ENCODE assay signal across 7 mouse cellular contexts in the genomic region with DNA sequence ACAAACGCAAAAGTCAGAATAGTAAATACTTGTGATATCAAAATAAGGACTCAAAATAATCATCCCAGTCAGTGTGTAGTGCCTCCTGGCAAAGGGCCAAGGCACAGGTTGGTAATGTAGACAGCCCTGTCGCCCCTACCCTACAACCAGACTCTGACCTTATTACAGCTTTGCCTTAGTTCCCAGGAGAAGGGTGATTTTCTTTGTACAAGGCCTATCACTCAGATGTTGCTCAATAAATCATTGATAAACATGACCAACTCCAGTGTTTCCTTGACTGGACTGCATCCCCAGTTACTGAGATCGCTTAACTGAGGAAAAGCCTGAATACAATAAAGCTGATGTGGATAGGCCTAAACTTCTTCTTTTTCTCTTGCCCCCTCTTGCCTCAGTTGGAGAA. TPM values are rescaled to one million over a fixed set of nuclear protein-coding genes. Genes with fewer than 3 reads are reported as not detected.
DNase-seq lines count a peak whose midpoint lies in the region; ATAC-seq and TF ChIP-seq lines count a peak whose summit lies in the region.

No protein-coding gene starts in this region.

- no peak overlapping the region for H3K9ac ChIP-seq in hindbrain, embryonic 12.5 days
- peak overlapping the region; percentile 96; the same call in 1 of the 2 replicates for H3K9ac ChIP-seq in embryonic facial prominence, embryonic 13.5 days
- H3K9ac ChIP-seq in forebrain, embryonic 13.5 days = no peak overlapping the region; the same call in 1 of the 2 replicates
- no peak overlapping the region for H3K9ac ChIP-seq in liver, embryonic 14.5 days (replicated peaks)

- H3K4me3 ChIP-seq in hindbrain, embryonic 12.5 days = no peak overlapping the region
- no peak overlapping the region; the same call in 1 of the 2 replicates for H3K4me3 ChIP-seq in hindbrain, embryonic 10.5 days
- H3K4me3 ChIP-seq in embryonic facial prominence, embryonic 13.5 days = no peak overlapping the region; the same call in 1 of the 2 replicates
- H3K4me3 ChIP-seq in forebrain, embryonic 13.5 days = 0 out of 2 replicates have a peak overlapping the region, but pooled peaks have one; percentile 95
- H3K4me3 ChIP-seq in liver, embryonic 14.5 days (ENCODE audit: insufficient read depth in 1 of 2, low read depth in 2 of 2, low read length in 2 of 2) = no peak overlapping the region

- no peak for DNase-seq in hindbrain, embryonic 10.5 days (ENCODE audit: low spot score)
- no peak for DNase-seq in liver, embryonic 14.5 days (ENCODE audit: low read depth in 3 of 3, low spot score in 3 of 3)
- DNase-seq in spleen, postnatal 4 days (ENCODE audit: low spot score in 2 of 2) = no peak
- no peak for DNase-seq in thymus, postnatal 4 days

- TF ChIP-seq CTCF in liver, embryonic 14.5 days (IDR thresholded peaks at IDR 0.05; ENCODE audit: low read depth) = no peak

- no peaks in the 10 kb centered on the region for H3K36me3 ChIP-seq in hindbrain, embryonic 12.5 days
- 0 out of 2 replicates have a peak, but pooled peaks cover 3% of the 10 kb centered on the region for H3K36me3 ChIP-seq in hindbrain, embryonic 10.5 days
- no peaks in the 10 kb centered on the region for H3K36me3 ChIP-seq in embryonic facial prominence, embryonic 13.5 days
- peaks cover 2% of the 10 kb centered on the region; the same call in 1 of the 2 replicates for H3K36me3 ChIP-seq in forebrain, embryonic 13.5 days (ENCODE audit: poor library complexity, severe bottlenecking)
- no peaks in the 10 kb centered on the region for H3K36me3 ChIP-seq in liver, embryonic 14.5 days (replicated peaks; ENCODE audit: control insufficient read depth, insufficient read depth, low read depth)

- peak overlapping the region; percentile 89 for H3K4me2 ChIP-seq in hindbrain, embryonic 12.5 days (replicated peaks)
- H3K4me2 ChIP-seq in embryonic facial prominence, embryonic 13.5 days = peak overlapping the region; percentile 89
- H3K4me2 ChIP-seq in forebrain, embryonic 13.5 days = peak overlapping the region; percentile 81
- H3K4me2 ChIP-seq in liver, embryonic 14.5 days (ENCODE audit: low read depth) = peak overlapping the region; percentile 97

- H3K27ac ChIP-seq in hindbrain, embryonic 12.5 days = no peak overlapping the region
- H3K27ac ChIP-seq in hindbrain, embryonic 10.5 days = no peak overlapping the region
- no peak overlapping the region for H3K27ac ChIP-seq in embryonic facial prominence, embryonic 13.5 days
- no peak overlapping the region for H3K27ac ChIP-seq in forebrain, embryonic 13.5 days
- H3K27ac ChIP-seq in liver, embryonic 14.5 days = no peak overlapping the region

- no peak for TF ChIP-seq EP300 in liver, embryonic 14.5 days (IDR thresholded peaks at IDR 0.05; ENCODE audit: low read depth)

- H3K27me3 ChIP-seq in hindbrain, embryonic 12.5 days = no peaks in the 10 kb centered on the region
- no peaks in the 10 kb centered on the region for H3K27me3 ChIP-seq in hindbrain, embryonic 10.5 days (ENCODE audit: insufficient read depth, poor library complexity, severe bottlenecking)
- H3K27me3 ChIP-seq in embryonic facial prominence, embryonic 13.5 days = no peaks in the 10 kb centered on the region
- H3K27me3 ChIP-seq in forebrain, embryonic 13.5 days = no peaks in the 10 kb centered on the region
- H3K27me3 ChIP-seq in liver, embryonic 14.5 days (ENCODE audit: control insufficient read depth, insufficient read depth, low read length) = no peaks in the 10 kb centered on the region

- no peak for ATAC-seq in hindbrain, embryonic 12.5 days (ENCODE audit: low FRiP score)
- no peak for ATAC-seq in embryonic facial prominence, embryonic 13.5 days (ENCODE audit: insufficient number of reproducible peaks, insufficient read depth, low FRiP score, low TSS enrichment, low read depth)
- ATAC-seq in forebrain, embryonic 13.5 days = no peak
- no peak for ATAC-seq in liver, embryonic 14.5 days (ENCODE audit: insufficient read depth)

- WGBS in hindbrain, embryonic 12.5 days = 82% methylated on average over 3 of the region's 3 CpGs
- 92% methylated on average over 3 of the region's 3 CpGs for WGBS in hindbrain, embryonic 10.5 days
- WGBS in embryonic facial prominence, embryonic 13.5 days = 81% methylated on average over 3 of the region's 3 CpGs
- 66% methylated on average over 3 of the region's 3 CpGs for WGBS in forebrain, embryonic 13.5 days
- 65% methylated on average over 3 of the region's 3 CpGs for WGBS in liver, embryonic 14.5 days (ENCODE audit: insufficient replicate concordance)

- no peaks in the 10 kb centered on the region for H3K9me3 ChIP-seq in hindbrain, embryonic 12.5 days (replicated peaks)
- H3K9me3 ChIP-seq in hindbrain, embryonic 10.5 days = no peaks in the 10 kb centered on the region
- H3K9me3 ChIP-seq in embryonic facial prominence, embryonic 13.5 days = 0 out of 2 replicates have a peak, but pooled peaks cover 3% of the 10 kb centered on the region
- no peaks in the 10 kb centered on the region for H3K9me3 ChIP-seq in forebrain, embryonic 13.5 days (replicated peaks)
- no peaks in the 10 kb centered on the region for H3K9me3 ChIP-seq in liver, embryonic 14.5 days (ENCODE audit: control insufficient read depth, low read length)

- H3K4me1 ChIP-seq in hindbrain, embryonic 12.5 days = peaks cover 60% of the 10 kb centered on the region
- peaks cover 72% of the 10 kb centered on the region for H3K4me1 ChIP-seq in hindbrain, embryonic 10.5 days (replicated peaks)
- peaks cover 59% of the 10 kb centered on the region for H3K4me1 ChIP-seq in embryonic facial prominence, embryonic 13.5 days
- H3K4me1 ChIP-seq in forebrain, embryonic 13.5 days = peaks cover 70% of the 10 kb centered on the region
- H3K4me1 ChIP-seq in liver, embryonic 14.5 days (replicated peaks; ENCODE audit: control insufficient read depth in 2 of 2, insufficient read depth in 2 of 2, low read length in 1 of 2) = peaks cover 22 to 38% of the 10 kb centered on the region in 2 experiments

RNA-seq across cellular contexts. Expression of a gene that starts 2.2 kb away (rescaled TPM):
- 124 and 130 TPM in 2 replicates for polyA plus RNA-seq in hindbrain, embryonic 12.5 days (2016; fragmentation: Nextera tagmentation; extraction: Ambion mirVana)
- polyA plus RNA-seq in hindbrain, embryonic 10.5 days (2016; fragmentation: Nextera tagmentation; extraction: Ambion mirVana) = 135 and 146 TPM in 2 replicates
- polyA plus RNA-seq in embryonic facial prominence, embryonic 13.5 days (2015; fragmentation: Nextera tagmentation; extraction: Ambion mirVana) = 156 and 166 TPM in 2 replicates
- polyA plus RNA-seq in forebrain, embryonic 13.5 days (2015; fragmentation: Nextera tagmentation; extraction: Ambion mirVana) = 144 and 148 TPM in 2 replicates
- polyA plus RNA-seq in liver, embryonic 14.5 days (2012; rRNA removed) = 22.0 and 30.1 TPM in 2 replicates
- 34.8 and 35.7 TPM in 2 replicates for polyA plus RNA-seq in liver, embryonic 14.5 days (2014; fragmentation: Nextera tagmentation; extraction: Ambion mirVana)

RNA-seq across cellular contexts. Expression of a gene that starts 57.4 kb away (rescaled TPM):
- polyA plus RNA-seq in hindbrain, embryonic 12.5 days (2016; fragmentation: Nextera tagmentation; extraction: Ambion mirVana) = 10.0 and 12.9 TPM in 2 replicates
- 10.4 and 12.4 TPM in 2 replicates for polyA plus RNA-seq in hindbrain, embryonic 10.5 days (2016; fragmentation: Nextera tagmentation; extraction: Ambion mirVana)
- polyA plus RNA-seq in embryonic facial prominence, embryonic 13.5 days (2015; fragmentation: Nextera tagmentation; extraction: Ambion mirVana) = 13.5 and 14.6 TPM in 2 replicates
- 11.7 and 12.7 TPM in 2 replicates for polyA plus RNA-seq in forebrain, embryonic 13.5 days (2015; fragmentation: Nextera tagmentation; extraction: Ambion mirVana)
- polyA plus RNA-seq in liver, embryonic 14.5 days (2012; rRNA removed) = 9.7 and 12.8 TPM in 2 replicates
- polyA plus RNA-seq in liver, embryonic 14.5 days (2014; fragmentation: Nextera tagmentation; extraction: Ambion mirVana) = 6.9 and 7.1 TPM in 2 replicates
